ENCODE assay signal across 8 mouse cellular contexts in genomic region chr13:56555957-56556356, GRCm38 (mm10). TPM values are rescaled to one million over a fixed set of nuclear protein-coding genes. Genes with fewer than 3 reads are reported as not detected.
DNase-seq lines count a peak whose midpoint lies in the region; ATAC-seq lines count a peak whose summit lies in the region.

No protein-coding gene starts in this region.

- no peaks in the 10 kb centered on the region for H3K36me3 ChIP-seq in forebrain, embryonic 14.5 days (ENCODE audit: control insufficient read depth, insufficient read depth, low read length)
- no peaks in the 10 kb centered on the region for H3K36me3 ChIP-seq in forebrain, embryonic 16.5 days (ENCODE audit: control insufficient read depth, insufficient read depth)

- ATAC-seq in forebrain, embryonic 14.5 days = 0 out of 2 replicates have a peak, but pooled peaks have one; percentile 20
- ATAC-seq in forebrain, embryonic 16.5 days = no peak
- ATAC-seq in megakaryocyte, adult 5-6 weeks (ENCODE audit: poor library complexity, severe bottlenecking) = no peak

- no peaks in the 10 kb centered on the region for H3K27me3 ChIP-seq in forebrain, embryonic 14.5 days (replicated peaks; ENCODE audit: control insufficient read depth, insufficient read depth, low read length)
- H3K27me3 ChIP-seq in forebrain, embryonic 16.5 days (replicated peaks; ENCODE audit: control insufficient read depth, insufficient read depth, low read length) = no peaks in the 10 kb centered on the region

- peaks cover 4% of the 10 kb centered on the region; the same call in 1 of the 2 replicates for H3K4me1 ChIP-seq in forebrain, embryonic 14.5 days (ENCODE audit: control insufficient read depth, insufficient read depth, low read length)
- H3K4me1 ChIP-seq in forebrain, embryonic 16.5 days (replicated peaks; ENCODE audit: control insufficient read depth, insufficient read depth, low read length) = peaks cover 3% of the 10 kb centered on the region; the same call in 1 of the 2 replicates

- no peak overlapping the region for H3K4me2 ChIP-seq in forebrain, embryonic 14.5 days (ENCODE audit: low read length)
- no peak overlapping the region for H3K4me2 ChIP-seq in forebrain, embryonic 16.5 days (ENCODE audit: low read length)

- H3K27ac ChIP-seq in forebrain, embryonic 14.5 days (ENCODE audit: low read depth, low read length) = no peak overlapping the region
- no peak overlapping the region for H3K27ac ChIP-seq in forebrain, embryonic 16.5 days (ENCODE audit: low read length)

- peak; percentile 70 for DNase-seq in forebrain, embryonic 14.5 days (ENCODE audit: low spot score)
- peak; percentile 23 to 31 for DNase-seq in right cerebral cortex, adult 2 months (ENCODE audit: low spot score in 2 of 2)
- DNase-seq in right cerebral cortex, postnatal 36 days (ENCODE audit: low spot score in 2 of 2) = no peak
- peak; percentile 52 for DNase-seq in gastrocnemius, postnatal 10 days
- peak; percentile 31 for DNase-seq in layer of hippocampus, adult 9-11 months
- DNase-seq in spleen, postnatal 14 days (ENCODE audit: low spot score in 2 of 2) = no peak

- H3K9me3 ChIP-seq in forebrain, embryonic 14.5 days (replicated peaks; ENCODE audit: control insufficient read depth, low read length) = no peaks in the 10 kb centered on the region
- no peaks in the 10 kb centered on the region for H3K9me3 ChIP-seq in forebrain, embryonic 16.5 days (ENCODE audit: control insufficient read depth, low read length)

- no peak overlapping the region for H3K4me3 ChIP-seq in forebrain, embryonic 14.5 days (ENCODE audit: low read depth, low read length)
- H3K4me3 ChIP-seq in forebrain, embryonic 16.5 days (replicated peaks; ENCODE audit: low read length) = no peak overlapping the region

- 0% methylated on average over 1 of the region's 1 CpGs for WGBS in forebrain, embryonic 14.5 days
- WGBS in forebrain, embryonic 16.5 days = 3% methylated on average over 1 of the region's 1 CpGs

- H3K9ac ChIP-seq in forebrain, embryonic 14.5 days (ENCODE audit: low read length) = no peak overlapping the region
- no peak overlapping the region for H3K9ac ChIP-seq in forebrain, embryonic 16.5 days (replicated peaks; ENCODE audit: low read depth, low read length)

RNA-seq across cellular contexts. Expression of gene Lect2, which starts 7.7 kb away (rescaled TPM):
- not detected in 2 replicates for polyA plus RNA-seq in forebrain, embryonic 14.5 days (2014; fragmentation: Nextera tagmentation; extraction: Ambion mirVana)
- not detected in 2 replicates for polyA plus RNA-seq in forebrain, embryonic 16.5 days (2015; fragmentation: Nextera tagmentation; extraction: Ambion mirVana)
- total RNA-seq in gastrocnemius, postnatal 10 days (2021) = not detected
- not detected in 2 replicates for total RNA-seq in megakaryocyte, adult 5-6 weeks (2015)
- total RNA-seq in megakaryocyte, adult 5-6 weeks (2017) = not detected in 2 replicates

RNA-seq across cellular contexts. Expression of gene Fbxl21, which starts 33.7 kb away (rescaled TPM):
- polyA plus RNA-seq in forebrain, embryonic 14.5 days (2014; fragmentation: Nextera tagmentation; extraction: Ambion mirVana) = 2.9 and 3.5 TPM in 2 replicates
- 1.8 and 2.9 TPM in 2 replicates for polyA plus RNA-seq in forebrain, embryonic 16.5 days (2015; fragmentation: Nextera tagmentation; extraction: Ambion mirVana)
- under 1 TPM; 0.47 to 0.49 TPM for total RNA-seq in gastrocnemius, postnatal 10 days (2021)
- not detected in 2 replicates for total RNA-seq in megakaryocyte, adult 5-6 weeks (2015)
- total RNA-seq in megakaryocyte, adult 5-6 weeks (2017) = not detected in 2 replicates

RNA-seq across cellular contexts. Expression of gene Tgfbi, which starts 53.4 kb away (rescaled TPM):
- 3.0 and 3.8 TPM in 2 replicates for polyA plus RNA-seq in forebrain, embryonic 14.5 days (2014; fragmentation: Nextera tagmentation; extraction: Ambion mirVana)
- polyA plus RNA-seq in forebrain, embryonic 16.5 days (2015; fragmentation: Nextera tagmentation; extraction: Ambion mirVana) = 3.8 and 4.7 TPM in 2 replicates
- total RNA-seq in gastrocnemius, postnatal 10 days (2021) = 10 to 100 TPM; 61.2 to 76.3 TPM
- total RNA-seq in megakaryocyte, adult 5-6 weeks (2015) = 321 and 326 TPM in 2 replicates
- total RNA-seq in megakaryocyte, adult 5-6 weeks (2017) = 505 and 532 TPM in 2 replicates

Comparison
In these comparisons a context has a peak if more than half of its experiments do, and no peak if none do; other contexts are left out.
1. DNase-seq: peak in forebrain, embryonic 14.5 days (single experiment), right cerebral cortex, adult 2 months (2 of 2), gastrocnemius, postnatal 10 days (single experiment) and layer of hippocampus, adult 9-11 months (single experiment); none in right cerebral cortex, postnatal 36 days (0 of 2) and spleen, postnatal 14 days (0 of 2).
2. RNA of gene Tgfbi, which starts 53.4 kb away (total RNA-seq): 321 to 532 TPM in megakaryocyte, adult 5-6 weeks; 61.2 to 76.3 TPM in gastrocnemius, postnatal 10 days; every median in the first group is over 4 times any median in the second.